In genomic region chr1:74505393-74505720, GRCm38 (mm10) we compare ENCODE assay signal across 8 mouse cellular contexts. TPM values are rescaled to one million over a fixed set of nuclear protein-coding genes. Genes with fewer than 3 reads are reported as not detected.
DNase-seq lines count a peak whose midpoint lies in the region; ATAC-seq and TF ChIP-seq lines count a peak whose summit lies in the region.

No protein-coding gene starts in this region.

- no peak for TF ChIP-seq CTCF in lung, adult 2 months (IDR thresholded peaks at IDR 0.05; ENCODE audit: insufficient read depth, low read length)

- peaks cover 3% of the 10 kb centered on the region for H3K4me1 ChIP-seq in lung, adult 2 months (ENCODE audit: control insufficient read depth, insufficient read depth, low read length)
- H3K4me1 ChIP-seq in embryonic facial prominence, embryonic 15.5 days = peaks cover 22% of the 10 kb centered on the region
- peaks cover 9% of the 10 kb centered on the region for H3K4me1 ChIP-seq in intestine, embryonic 16.5 days (ENCODE audit: control insufficient read depth, insufficient read depth, low read length)
- H3K4me1 ChIP-seq in neural tube, embryonic 12.5 days = peaks cover 19% of the 10 kb centered on the region

- no peaks in the 10 kb centered on the region for H3K27me3 ChIP-seq in embryonic facial prominence, embryonic 15.5 days
- H3K27me3 ChIP-seq in intestine, embryonic 16.5 days (replicated peaks; ENCODE audit: control insufficient read depth, insufficient read depth, low read length) = no peaks in the 10 kb centered on the region
- H3K27me3 ChIP-seq in neural tube, embryonic 12.5 days (replicated peaks) = no peaks in the 10 kb centered on the region

- no peak for DNase-seq in lung, adult 2 months
- DNase-seq in lung, postnatal 10 days = no peak
- no peak for DNase-seq in gastrocnemius, adult 8-10 months (ENCODE audit: low spot score in 2 of 2)
- DNase-seq in layer of hippocampus, postnatal 25 days (ENCODE audit: extremely low spot score in 1 of 2, low spot score in 1 of 2) = no peak
- no peak for DNase-seq in T-cell, adult 2 months (ENCODE audit: low spot score)

- H3K9ac ChIP-seq in embryonic facial prominence, embryonic 15.5 days = peak overlapping the region; percentile 71
- H3K9ac ChIP-seq in intestine, embryonic 16.5 days (ENCODE audit: low read depth, low read length) = peak overlapping the region; percentile 82
- H3K9ac ChIP-seq in neural tube, embryonic 12.5 days = peak overlapping the region; percentile 70

- ATAC-seq in embryonic facial prominence, embryonic 15.5 days (ENCODE audit: insufficient number of reproducible peaks, low FRiP score, low TSS enrichment, low read depth) = no peak; the same call in 1 of the 2 replicates
- ATAC-seq in intestine, embryonic 16.5 days = peak; percentile 71
- no peak for ATAC-seq in neural tube, embryonic 12.5 days (ENCODE audit: low FRiP score, low read depth)

- no peak for TF ChIP-seq POLR2A in lung, adult 2 months (IDR thresholded peaks at IDR 0.05; ENCODE audit: borderline replicate concordance, extremely low read depth, low read depth, low read length)

- peak overlapping the region; percentile 77 for H3K4me2 ChIP-seq in embryonic facial prominence, embryonic 15.5 days (replicated peaks)
- peak overlapping the region; percentile 81 for H3K4me2 ChIP-seq in intestine, embryonic 16.5 days (ENCODE audit: low read depth, low read length)
- peak overlapping the region; percentile 92 for H3K4me2 ChIP-seq in neural tube, embryonic 12.5 days (replicated peaks)

- H3K36me3 ChIP-seq in embryonic facial prominence, embryonic 15.5 days = no peaks in the 10 kb centered on the region
- no peaks in the 10 kb centered on the region for H3K36me3 ChIP-seq in intestine, embryonic 16.5 days (ENCODE audit: control insufficient read depth, insufficient read depth, low read length)
- H3K36me3 ChIP-seq in neural tube, embryonic 12.5 days = no peaks in the 10 kb centered on the region

- WGBS in lung, adult 2 months = under 1% methylated on average over 22 of the region's 22 CpGs
- under 1% methylated on average over 22 of the region's 22 CpGs for WGBS in embryonic facial prominence, embryonic 15.5 days
- under 1% methylated on average over 22 of the region's 22 CpGs for WGBS in intestine, embryonic 16.5 days
- under 1% methylated on average over 22 of the region's 22 CpGs for WGBS in neural tube, embryonic 12.5 days

- peak overlapping the region; percentile 58; the same call in 1 of the 2 replicates for H3K27ac ChIP-seq in embryonic facial prominence, embryonic 15.5 days (replicated peaks)
- peak overlapping the region; percentile 63 for H3K27ac ChIP-seq in intestine, embryonic 16.5 days (ENCODE audit: low read length)
- H3K27ac ChIP-seq in neural tube, embryonic 12.5 days = no peak overlapping the region

- no peaks in the 10 kb centered on the region for H3K9me3 ChIP-seq in embryonic facial prominence, embryonic 15.5 days (replicated peaks)
- H3K9me3 ChIP-seq in intestine, embryonic 16.5 days (ENCODE audit: control insufficient read depth, low read length) = no peaks in the 10 kb centered on the region
- H3K9me3 ChIP-seq in neural tube, embryonic 12.5 days = no peaks in the 10 kb centered on the region

- peak overlapping the region; percentile 67 for H3K4me3 ChIP-seq in lung, adult 2 months (replicated peaks; ENCODE audit: extremely low read depth, low read depth, low read length)
- H3K4me3 ChIP-seq in embryonic facial prominence, embryonic 15.5 days (replicated peaks) = peak overlapping the region; percentile 92
- peak overlapping the region; percentile 69 for H3K4me3 ChIP-seq in intestine, embryonic 16.5 days (ENCODE audit: low read length)
- peak overlapping the region; percentile 85 for H3K4me3 ChIP-seq in neural tube, embryonic 12.5 days

RNA-seq across cellular contexts. Expression of gene Cnot9, which starts 0.5 kb away (rescaled TPM):
- polyA plus RNA-seq in lung, adult 2 months (2012; rRNA removed) = 10.4 and 14.3 TPM in 2 replicates
- 55.7 and 59.7 TPM in 2 replicates for polyA plus RNA-seq in embryonic facial prominence, embryonic 15.5 days (2015; fragmentation: Nextera tagmentation; extraction: Ambion mirVana)
- polyA plus RNA-seq in intestine, embryonic 16.5 days (2015; fragmentation: Nextera tagmentation; extraction: Ambion mirVana) = 51.5 and 52.1 TPM in 2 replicates
- 60.5 and 62.1 TPM in 2 replicates for polyA plus RNA-seq in neural tube, embryonic 12.5 days (2016; fragmentation: Nextera tagmentation; extraction: Ambion mirVana)
- 10 to 100 TPM; 10.7 to 15.0 (median 11.6) TPM for total RNA-seq in gastrocnemius, adult 8-10 months (2022)
- total RNA-seq in layer of hippocampus, postnatal 25 days (2021) = 10 to 100 TPM; 26.9 to 27.4 TPM

RNA-seq across cellular contexts. Expression of gene Plcd4, which starts 37.3 kb away (rescaled TPM):
- polyA plus RNA-seq in lung, adult 2 months (2012; rRNA removed) = 0.58 and 0.62 TPM in 2 replicates
- 0.80 and 1.6 TPM in 2 replicates for polyA plus RNA-seq in embryonic facial prominence, embryonic 15.5 days (2015; fragmentation: Nextera tagmentation; extraction: Ambion mirVana)
- polyA plus RNA-seq in intestine, embryonic 16.5 days (2015; fragmentation: Nextera tagmentation; extraction: Ambion mirVana) = 0.10 and 0.29 TPM in 2 replicates
- 2.2 and 2.9 TPM in 2 replicates for polyA plus RNA-seq in neural tube, embryonic 12.5 days (2016; fragmentation: Nextera tagmentation; extraction: Ambion mirVana)
- 100 to 1,000 TPM in 2 of 4 experiments, 10 to 100 TPM in 2; 89.2 to 107 (median 97.0) TPM for total RNA-seq in gastrocnemius, adult 8-10 months (2022)
- total RNA-seq in layer of hippocampus, postnatal 25 days (2021) = 10 to 100 TPM; 17.2 to 17.5 TPM

RNA-seq across cellular contexts. Expression of gene Usp37, which starts 38.7 kb away (rescaled TPM):
- polyA plus RNA-seq in lung, adult 2 months (2012; rRNA removed) = 3.4 and 3.7 TPM in 2 replicates
- 26.1 and 28.8 TPM in 2 replicates for polyA plus RNA-seq in embryonic facial prominence, embryonic 15.5 days (2015; fragmentation: Nextera tagmentation; extraction: Ambion mirVana)
- polyA plus RNA-seq in intestine, embryonic 16.5 days (2015; fragmentation: Nextera tagmentation; extraction: Ambion mirVana) = 20.3 and 20.9 TPM in 2 replicates
- polyA plus RNA-seq in neural tube, embryonic 12.5 days (2016; fragmentation: Nextera tagmentation; extraction: Ambion mirVana) = 30.2 and 33.1 TPM in 2 replicates
- total RNA-seq in gastrocnemius, adult 8-10 months (2022) = 10 to 100 TPM in 1 of 4 experiments, 1 to 10 TPM in 3; 6.4 to 11.0 (median 7.2) TPM
- total RNA-seq in layer of hippocampus, postnatal 25 days (2021) = 10 to 100 TPM; 22.3 to 23.4 TPM
